Mouse (Mus musculus): ENCODE data around the gene Cpm. TPM values are rescaled to one million over a fixed set of nuclear protein-coding genes. Genes with fewer than 3 reads are reported as not detected.
"Not testable (repeated sequence)": the region's sequence is repeated elsewhere in the genome, so short reads cannot be mapped to it uniquely, and the experiment has no call there.

Cpm gene
- total RNA-seq, 2 experiments from 2014 or later = 5.8 to 6.4 TPM

GRCm38 (mm10) chr10:117732184-117732583 is 102.9 kb downstream of the Cpm start:
- no peak for DNase-seq (ENCODE audit: low spot score in 2 of 2)

- no peak for DNase-seq (ENCODE audit: low spot score in 2 of 2)
Measured at GRCm38 (mm10) chr10:117732962-117733592, 103.8 kb downstream of the Cpm start.

GRCm38 (mm10) chr10:117733626-117734025 is 104.3 kb downstream of the Cpm start:
- not testable (repeated sequence) for DNase-seq (ENCODE audit: low spot score in 2 of 2)

- not testable (repeated sequence) for DNase-seq (ENCODE audit: low spot score in 2 of 2)
Measured at GRCm38 (mm10) chr10:117734104-117734852, 105.0 kb downstream of the Cpm start.

- not testable (repeated sequence) for DNase-seq (ENCODE audit: low spot score in 2 of 2)
Measured at GRCm38 (mm10) chr10:117735396-117735795, 106.1 kb downstream of the Cpm start.

- no peak for DNase-seq (ENCODE audit: low spot score in 2 of 2)
Measured at GRCm38 (mm10) chr10:117736573-117736972, 107.3 kb downstream of the Cpm start.

Other genes starting within 250 kb of the Cpm start
- 100 to 1,000 TPM; 116 to 122 TPM for gene Cpsf6, start 249.5 kb upstream of the Cpm start, total RNA-seq (2021)
- gene Mdm2, start 81.3 kb downstream of the Cpm start, total RNA-seq (2021) = 10 to 100 TPM; 51.5 to 57.3 TPM
- gene Slc35e3, start 116.9 kb downstream of the Cpm start, total RNA-seq (2021) = 10 to 100 TPM; 31.1 to 34.6 TPM
- gene Nup107, start 163.2 kb downstream of the Cpm start, total RNA-seq (2021) = 10 to 100 TPM; 17.3 to 20.7 TPM
- gene Rap1b, start 216.5 kb downstream of the Cpm start, total RNA-seq (2021) = 10 to 100 TPM; 97.5 to 99.8 TPM

All from layer of hippocampus, postnatal 10 days (tissue).